Mouse (Mus musculus) lung, postnatal 25 days (tissue): ENCODE measurements around the gene Idua.

ENCODE experiments used
- DNase-seq: peaks from one replicate; pipeline ENCODE4 v3.0.0; 2022; ENCODE audit warnings: low spot score

Idua gene

GRCm38 (mm10) chr5:108689091-108689490 is 29.0 kb downstream of the Idua start:
- DNase-seq = no peak

- no peak for DNase-seq
Measured at GRCm38 (mm10) chr5:108691152-108691551, 31.0 kb downstream of the Idua start.

- peak; percentile 68 for DNase-seq
Measured at GRCm38 (mm10) chr5:108692271-108692670, 32.1 kb downstream of the Idua start, which contains the start of gene Fgfrl1. Gene Fgfrl1, plus strand, starts transcription at chr5:108692382.

GRCm38 (mm10) chr5:108693872-108694288 is 33.7 kb downstream of the Idua start:
- DNase-seq = peak; percentile 89

- DNase-seq = peak; percentile 37
Measured at GRCm38 (mm10) chr5:108694352-108695261, 34.5 kb downstream of the Idua start.

GRCm38 (mm10) chr5:108695861-108696260 is 35.7 kb downstream of the Idua start:
- no peak for DNase-seq

- no peak for DNase-seq
Measured at GRCm38 (mm10) chr5:108696542-108696941, 36.4 kb downstream of the Idua start.

GRCm38 (mm10) chr5:108697341-108697753 is 37.2 kb downstream of the Idua start:
- no peak for DNase-seq

- DNase-seq = no peak
Measured at GRCm38 (mm10) chr5:108700346-108700745, 40.2 kb downstream of the Idua start.

- no peak for DNase-seq
Measured at GRCm38 (mm10) chr5:108701341-108702021, 41.4 kb downstream of the Idua start.

GRCm38 (mm10) chr5:108703754-108704626 is 43.9 kb downstream of the Idua start:
- no peak for DNase-seq

GRCm38 (mm10) chr5:108707758-108708157 is 47.6 kb downstream of the Idua start:
- DNase-seq = no peak

GRCm38 (mm10) chr5:108708419-108708818 is 48.3 kb downstream of the Idua start:
- DNase-seq = no peak

- no peak for DNase-seq
Measured at GRCm38 (mm10) chr5:108708981-108709731, 49.0 kb downstream of the Idua start.

GRCm38 (mm10) chr5:108711968-108712367 is 51.8 kb downstream of the Idua start:
- no peak for DNase-seq

- no peak for DNase-seq
Measured at GRCm38 (mm10) chr5:108713096-108713495, 53.0 kb downstream of the Idua start.

GRCm38 (mm10) chr5:108713691-108714090 is 53.6 kb downstream of the Idua start:
- DNase-seq = no peak

GRCm38 (mm10) chr5:108714149-108714548 is 54.0 kb downstream of the Idua start:
- DNase-seq = peak; percentile 32

GRCm38 (mm10) chr5:108715974-108716373 is 55.8 kb downstream of the Idua start:
- DNase-seq = no peak

GRCm38 (mm10) chr5:108718051-108718450 is 57.9 kb downstream of the Idua start:
- no peak for DNase-seq

- DNase-seq = no peak
Measured at GRCm38 (mm10) chr5:108719761-108720160, 59.6 kb downstream of the Idua start.
